Mouse (Mus musculus) embryonic fibroblast, embryonic 13.5 days (primary cell): ENCODE results near the gene 2310057N15Rik. TPM values are rescaled to one million over a fixed set of nuclear protein-coding genes. Genes with fewer than 3 reads are reported as not detected.

Experiments
- H3K27ac ChIP-seq: 2 replicates; pipeline ENCODE4 v1.5.1; 2012; ENCODE audit warnings: low read length, control low read depth, inconsistent platforms; ENCODE audit not compliant: insufficient read depth
- H3K4me1 ChIP-seq: 2 replicates; pipeline ENCODE4 v1.6.1; 2011; ENCODE audit warnings: low read length; ENCODE audit not compliant: control insufficient read depth, insufficient read depth
- H3K4me3 ChIP-seq: 2 replicates; pipeline ENCODE4 v1.5.1; 2011; ENCODE audit warnings: mild to moderate bottlenecking, control low read depth, low read length; ENCODE audit not compliant: insufficient read depth
- CTCF ChIP-seq: IDR thresholded peaks from 2 replicates; pipeline ENCODE4 v1.5.1; 2011; ENCODE audit warnings: mild to moderate bottlenecking, control low read depth, low read length, moderate library complexity, borderline replicate concordance; ENCODE audit not compliant: insufficient read depth
- POLR2A ChIP-seq: IDR thresholded peaks from 2 replicates; pipeline ENCODE4 v1.6.1; 2011; ENCODE audit warnings: low read depth, mild to moderate bottlenecking, control low read depth, low read length, moderate library complexity
- polyA plus RNA-seq: library from polyadenylated mRNA; stranded (reverse); fragments of >200 nt; gene quantifications from 2 replicates; pipeline ENCODE4 v1.2.4, GENCODE M21; 2011; ENCODE audit warnings: low read depth; ENCODE audit not compliant: missing spikeins, insufficient read length

Gene 2310057N15Rik
- polyA plus RNA-seq, 1 experiment, result not detected

DNA sequence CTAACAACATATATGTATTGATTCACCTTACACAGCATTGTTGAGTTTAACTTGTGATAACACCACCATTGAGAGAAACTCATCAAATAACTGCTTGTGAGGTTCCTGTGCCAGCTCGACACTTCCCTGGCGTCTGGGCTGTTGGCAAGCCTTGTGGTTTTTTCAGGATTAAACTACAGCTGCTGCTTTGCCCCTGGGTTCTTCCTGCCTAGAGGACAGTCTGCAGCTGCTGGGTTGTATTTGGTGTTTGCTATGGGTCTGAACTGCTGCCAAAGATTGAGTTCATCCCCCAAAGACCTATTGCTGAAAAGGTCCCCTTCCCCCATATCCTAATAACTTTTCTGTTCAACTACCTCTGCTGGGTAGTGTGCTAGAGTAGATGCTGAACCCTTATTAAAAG lies 38.6 kb downstream of the 2310057N15Rik start:
- Histone ChIP-seq H3K4me3 (no peak overlapping the region), H3K27ac (no peak overlapping the region), H3K4me1 (no peaks in the 10 kb centered on the region)
- TF ChIP-seq CTCF, result no peak
- no peak for TF ChIP-seq POLR2A

DNA sequence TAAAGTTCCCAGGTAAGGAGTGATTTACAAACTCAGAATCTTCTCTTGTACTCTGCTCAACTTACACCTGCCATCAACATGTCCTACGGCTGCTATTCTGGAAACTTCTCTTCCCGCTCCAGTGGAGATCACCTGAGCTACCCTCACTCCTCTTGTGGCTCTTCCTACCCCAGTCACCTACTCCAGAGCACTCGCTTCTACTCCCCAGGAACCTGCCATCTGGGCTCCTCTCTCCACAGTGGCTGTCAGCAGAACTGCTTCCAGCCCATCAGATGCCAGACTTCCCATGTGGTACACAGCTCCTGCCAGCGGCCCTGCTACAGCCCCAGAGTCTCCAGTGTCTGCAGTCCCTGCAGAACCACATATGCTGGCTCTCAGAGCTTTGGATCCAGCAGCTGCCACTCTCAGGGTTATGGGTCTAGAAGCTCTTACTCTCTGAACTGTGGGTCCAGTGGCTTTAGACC lies 45.2 kb downstream of the 2310057N15Rik start, which contains the start of gene Krtap13-1:
Gene Krtap13-1 (plus strand): TSS at position 51 of the 464 bp plus-strand sequence.
- Histone ChIP-seq H3K4me3 (no peak within 1 kb of the TSS), H3K27ac (no peak within 1 kb of the TSS), H3K4me1 (no peaks in the 10 kb centered on the region)
- TF ChIP-seq POLR2A (no peak), CTCF (no peak)

Other genes starting within 250 kb of the 2310057N15Rik start
- gene Cldn8, start 211.0 kb downstream of the 2310057N15Rik start, polyA plus RNA-seq, result not detected in 2 replicates
- gene Krtap24-1, start 161.9 kb downstream of the 2310057N15Rik start, polyA plus RNA-seq, result not detected in 2 replicates
- not detected in 2 replicates for gene 2310079G19Rik, start 146.5 kb downstream of the 2310057N15Rik start, polyA plus RNA-seq
- gene Krtap26-1, start 126.4 kb downstream of the 2310057N15Rik start, polyA plus RNA-seq, result not detected in 2 replicates
- not detected in 2 replicates for gene Krtap27-1, start 102.5 kb downstream of the 2310057N15Rik start, polyA plus RNA-seq
- gene 2310061N02Rik, start 66.2 kb downstream of the 2310057N15Rik start, polyA plus RNA-seq, result not detected in 2 replicates
- gene Krtap13-1, start 45.3 kb downstream of the 2310057N15Rik start, polyA plus RNA-seq, result not detected in 2 replicates
- not detected in 2 replicates for gene Krtap13, start 22.6 kb downstream of the 2310057N15Rik start, polyA plus RNA-seq
- gene 2310034C09Rik, start 15.4 kb downstream of the 2310057N15Rik start, polyA plus RNA-seq, result not detected in 2 replicates
- gene Gm5965, start 3.7 kb upstream of the 2310057N15Rik start, polyA plus RNA-seq, result not detected in 2 replicates
- gene Gm20741, start 38.0 kb upstream of the 2310057N15Rik start, polyA plus RNA-seq, result not detected in 2 replicates
- not detected in 2 replicates for gene Krtap15, start 46.0 kb upstream of the 2310057N15Rik start, polyA plus RNA-seq
- not detected in 2 replicates for gene Krtap14, start 51.9 kb upstream of the 2310057N15Rik start, polyA plus RNA-seq
- not detected in 2 replicates for gene Krtap19-1, start 95.2 kb upstream of the 2310057N15Rik start, polyA plus RNA-seq
- gene Krtap19-2, start 100.1 kb upstream of the 2310057N15Rik start, polyA plus RNA-seq, result not detected in 2 replicates
- gene Krtap19-3, start 103.8 kb upstream of the 2310057N15Rik start, polyA plus RNA-seq, result not detected in 2 replicates
- not detected in 2 replicates for gene Krtap19-4, start 110.9 kb upstream of the 2310057N15Rik start, polyA plus RNA-seq
- not detected in 2 replicates for gene Krtap19-5, start 122.3 kb upstream of the 2310057N15Rik start, polyA plus RNA-seq
- gene Krtap19-9b, start 158.1 kb upstream of the 2310057N15Rik start, polyA plus RNA-seq, result not detected in 2 replicates
- not detected in 2 replicates for gene Krtap16-3, start 188.7 kb upstream of the 2310057N15Rik start, polyA plus RNA-seq
- not detected in 2 replicates for gene Krtap22-2, start 236.6 kb upstream of the 2310057N15Rik start, polyA plus RNA-seq
- not detected in 2 replicates for gene Gm10229, start 241.1 kb upstream of the 2310057N15Rik start, polyA plus RNA-seq